Mouse (Mus musculus) lung, postnatal 0 days (tissue): ENCODE measurements at regions not wholly inside any gene's neighbourhood (a gene's known extent, or its start where the extent isn't known, plus 50 kb on each side); places are given as distances from the start of the nearest gene placed in this dataset.

Experiments used
- CTCF ChIP-seq: IDR thresholded peaks from 2 replicates; pipeline ENCODE4 v1.5.1; 2016; ENCODE audit warnings: antibody characterized with exemption, mild to moderate bottlenecking
- EP300 ChIP-seq: IDR thresholded peaks from 2 replicates; pipeline ENCODE4 v1.6.1; 2016; ENCODE audit warnings: antibody characterized with exemption, mild to moderate bottlenecking, control low read depth

- TF ChIP-seq CTCF (no peak), EP300 (peak; percentile 81)
Observed at GRCm38 (mm10) chr11:56150825-56151342, 110.1 kb upstream of the Nmur2 start.
